Mouse (Mus musculus) kidney, adult 8-10 months (tissue): ENCODE results near the gene Aldh5a1.
A peak's percentile ranks its signal among the peaks of the same experiment; 100 is the strongest.

ENCODE experiments used
- DNase-seq, 2 experiments: peaks; one replicate each; pipeline ENCODE4 v3.0.0; 2022

Gene Aldh5a1

GRCm38 (mm10) chr13:24933199-24933598 lies 4.3 kb downstream of the Aldh5a1 start:
- DNase-seq, result no peak

- no peak for DNase-seq
Measured at GRCm38 (mm10) chr13:24930591-24930990, 6.9 kb downstream of the Aldh5a1 start.

GRCm38 (mm10) chr13:24923991-24924390 lies 13.5 kb downstream of the Aldh5a1 start:
- DNase-seq, result no peak

GRCm38 (mm10) chr13:24921281-24921680 lies 16.2 kb downstream of the Aldh5a1 start:
- no peak for DNase-seq

- peak; percentile 32 to 53 for DNase-seq
Measured at GRCm38 (mm10) chr13:24920333-24920977, 17.0 kb downstream of the Aldh5a1 start.

- DNase-seq, result no peak
Measured at GRCm38 (mm10) chr13:24915831-24916230, 21.6 kb downstream of the Aldh5a1 start.

- no peak for DNase-seq
Measured at GRCm38 (mm10) chr13:24914915-24915314, 22.5 kb downstream of the Aldh5a1 start.

- DNase-seq, result peak in 1 of 2 experiments; percentile 30
Measured at GRCm38 (mm10) chr13:24913576-24913975, 23.9 kb downstream of the Aldh5a1 start.

- no peak for DNase-seq
Measured at GRCm38 (mm10) chr13:24909112-24909511, 28.3 kb downstream of the Aldh5a1 start.

GRCm38 (mm10) chr13:24906831-24907570 lies 30.5 kb downstream of the Aldh5a1 start:
- peak; percentile 74 to 77 for DNase-seq

GRCm38 (mm10) chr13:24905422-24905821 lies 32.0 kb downstream of the Aldh5a1 start:
- no peak for DNase-seq

- no peak for DNase-seq
Measured at GRCm38 (mm10) chr13:24903412-24903811, 34.0 kb downstream of the Aldh5a1 start.

GRCm38 (mm10) chr13:24901916-24902315 lies 35.5 kb downstream of the Aldh5a1 start:
- no peak for DNase-seq

- peak; percentile 73 to 87 for DNase-seq
Measured at GRCm38 (mm10) chr13:24893880-24894279, 43.6 kb downstream of the Aldh5a1 start.

- DNase-seq, result peak; percentile 75 to 79
Measured at GRCm38 (mm10) chr13:24892516-24892915, 44.9 kb downstream of the Aldh5a1 start.

GRCm38 (mm10) chr13:24889554-24889953 lies 47.9 kb downstream of the Aldh5a1 start:
- DNase-seq, result peak; percentile 77 to 81

GRCm38 (mm10) chr13:24882411-24882810 lies 55.0 kb downstream of the Aldh5a1 start:
- DNase-seq, result peak; percentile 40 to 62

- peak; percentile 74 to 83 for DNase-seq
Measured at GRCm38 (mm10) chr13:24880704-24881103, 56.8 kb downstream of the Aldh5a1 start.

GRCm38 (mm10) chr13:24880208-24880607 lies 57.3 kb downstream of the Aldh5a1 start:
- DNase-seq, result no peak

GRCm38 (mm10) chr13:24879359-24880040 lies 58.0 kb downstream of the Aldh5a1 start:
- DNase-seq, result peak; percentile 89 to 94

GRCm38 (mm10) chr13:24868233-24868632 lies 69.2 kb downstream of the Aldh5a1 start:
- no peak for DNase-seq

GRCm38 (mm10) chr13:24867789-24868188 lies 69.7 kb downstream of the Aldh5a1 start:
- no peak for DNase-seq
